Mouse (Mus musculus) ES-Bruce4 (cell line): Measurements from ENCODE around the gene Ccdc7b.
"Not testable (repeated sequence)": the region's sequence is repeated elsewhere in the genome, so short reads cannot be mapped to it uniquely, and the experiment has no call there.

Experiments
- CTCF ChIP-seq: IDR thresholded peaks from one replicate; pipeline ENCODE4 v1.8.1; 2011; ENCODE audit warnings: low read depth, low read length
- EP300 ChIP-seq: IDR thresholded peaks from 2 replicates; pipeline ENCODE4 v1.6.1; 2011; ENCODE audit warnings: low read depth, low read length; ENCODE audit not compliant: insufficient read depth
- POLR2A ChIP-seq: IDR thresholded peaks from one replicate; pipeline ENCODE4 v1.8.1; 2011; ENCODE audit warnings: low read length; ENCODE audit not compliant: insufficient read depth

GRCm38 (mm10) chr8:129065417-129065816 is 1.5 kb upstream of the Ccdc7b start, which contains the start of gene Ccdc7a:
- TF ChIP-seq CTCF, POLR2A, EP300: not testable (repeated sequence)
